Mouse (Mus musculus) stomach, adult 2 months (tissue): ENCODE data around the gene Actrt2. TPM values are rescaled to one million over a fixed set of nuclear protein-coding genes. Genes with fewer than 3 reads are reported as not detected.

Experiments
- polyA plus RNA-seq: library from polyadenylated mRNA; depleted of rRNA; stranded (reverse); fragments of >200 nt; gene quantifications from 2 replicates; pipeline ENCODE4 v1.2.3, GENCODE M21; 2012; rRNA removed

Actrt2 gene
- not detected in 2 replicates for polyA plus RNA-seq

DNA sequence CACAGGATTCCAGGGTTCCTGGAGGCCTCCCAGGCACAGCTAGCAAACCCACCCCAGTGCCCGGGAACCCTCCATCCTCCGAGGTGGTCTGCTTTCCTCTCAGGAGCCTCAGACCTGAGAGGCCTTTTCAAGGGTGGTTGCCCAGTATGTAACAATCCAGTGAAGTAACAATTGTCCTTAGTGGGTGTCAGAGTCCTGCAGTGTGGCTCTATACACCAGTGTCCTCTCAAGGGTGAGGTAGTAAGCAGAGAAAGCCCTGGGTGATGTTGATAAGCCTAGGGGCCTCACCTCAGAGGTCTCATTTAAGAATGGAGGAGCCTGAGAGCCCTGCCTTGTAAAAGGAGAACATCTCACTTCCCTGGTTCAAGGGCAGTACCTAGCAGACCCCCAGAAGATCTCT, at the start of gene Actrt2:
TSS of gene Actrt2 (minus strand) at position 101 of the 400 bp plus-strand sequence.

DNA sequence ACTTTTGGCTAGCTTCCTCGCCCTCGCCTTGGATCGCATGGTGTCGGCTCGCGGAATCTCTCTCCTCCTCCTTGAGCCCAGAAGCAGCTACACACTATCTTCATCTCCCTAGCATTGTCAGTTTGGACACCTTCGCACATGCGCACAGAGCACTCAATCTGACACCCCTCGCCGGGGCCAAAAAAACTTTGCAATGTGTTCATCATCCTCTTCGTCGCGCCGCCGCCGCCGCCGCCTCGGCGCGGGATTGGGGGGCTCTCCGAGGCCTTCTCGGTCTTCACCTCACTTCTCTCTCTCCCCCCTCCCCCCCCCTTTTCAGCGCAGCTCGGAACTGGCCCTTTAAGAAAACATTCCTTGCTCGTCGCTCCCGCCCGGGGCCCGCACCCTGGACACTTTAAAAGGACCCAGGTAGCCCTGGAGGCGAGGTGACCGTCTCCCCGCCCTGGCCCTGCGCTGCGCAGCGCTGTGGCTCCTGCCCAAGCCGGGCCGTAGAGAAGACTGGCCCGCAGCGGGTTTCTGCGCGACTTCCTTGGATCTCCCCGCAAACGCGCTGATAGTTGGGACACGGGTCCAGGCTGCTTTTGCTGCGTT, 30.9 kb downstream of the Actrt2 start, which contains the start of gene Prdm16:
TSS of gene Prdm16 (minus strand) at position 153 of the 591 bp plus-strand sequence.

Other genes starting within 250 kb of the Actrt2 start
- gene Prdm16, start 31.0 kb downstream of the Actrt2 start, polyA plus RNA-seq: 6.1 and 6.3 TPM in 2 replicates
- gene Ttc34, start 169.6 kb upstream of the Actrt2 start, polyA plus RNA-seq: 0.02 TPM in 2 replicates
- 0.03 and 0.05 TPM in 2 replicates for gene Mmel1, start 201.7 kb upstream of the Actrt2 start, polyA plus RNA-seq
- 11.3 and 11.5 TPM in 2 replicates for gene Fam213b, start 231.3 kb upstream of the Actrt2 start, polyA plus RNA-seq